Mouse (Mus musculus): ENCODE measurements at regions not wholly inside any gene's neighbourhood (a gene's known extent, or its start where the extent isn't known, plus 50 kb on each side); places are given as distances from the start of the nearest gene placed in this dataset.
A peak's percentile ranks its signal among the peaks of the same experiment; 100 is the strongest.

- Histone ChIP-seq H3K27me3 (ENCODE audit: insufficient read depth, poor library complexity, severe bottlenecking) (no peaks in the 10 kb centered on the region), H3K9me3 (no peaks in the 10 kb centered on the region), H3K27ac (peak overlapping the region; percentile 25; the same call in 1 of the 2 replicates), H3K4me3 (no peak overlapping the region; the same call in 1 of the 2 replicates), H3K36me3 (no peaks in the 10 kb centered on the region), H3K4me1 (replicated peaks) (peaks cover 20% of the 10 kb centered on the region)
- peak; percentile 38 for DNase-seq (ENCODE audit: low spot score)
- WGBS: 62% methylated on average over 11 of the region's 11 CpGs
These were observed 255.9 kb downstream of the Lmo4 start for GRCm38 (mm10) chr3:143949026-143949637.

- 83% methylated on average over 3 of the region's 3 CpGs for WGBS
These were observed 257.1 kb downstream of the Lmo4 start for GRCm38 (mm10) chr3:143947938-143948267.

GRCm38 (mm10) chr3:143947079-143947937, 257.7 kb downstream of the Lmo4 start:
- Histone ChIP-seq H3K36me3 (no peaks in the 10 kb centered on the region), H3K4me3 (no peak overlapping the region), H3K9me3 (no peaks in the 10 kb centered on the region), H3K27ac (no peak overlapping the region), H3K4me1 (replicated peaks) (peaks cover 20% of the 10 kb centered on the region), H3K27me3 (ENCODE audit: insufficient read depth, poor library complexity, severe bottlenecking) (no peaks in the 10 kb centered on the region)
- WGBS: 50% methylated on average over 11 of the region's 11 CpGs
- DNase-seq (ENCODE audit: low spot score): no peak

More at GRCm38 (mm10) chr3:143947938-143948267, 257.1 kb downstream of the Lmo4 start:
- Histone ChIP-seq H3K9me3 (no peaks in the 10 kb centered on the region), H3K4me3 (no peak overlapping the region), H3K4me1 (replicated peaks) (peaks cover 20% of the 10 kb centered on the region), H3K36me3 (no peaks in the 10 kb centered on the region), H3K27me3 (ENCODE audit: insufficient read depth, poor library complexity, severe bottlenecking) (no peaks in the 10 kb centered on the region), H3K27ac (no peak overlapping the region)
- DNase-seq (ENCODE audit: low spot score): no peak

GRCm38 (mm10) chr3:143939068-143939709, 265.8 kb downstream of the Lmo4 start:
- Histone ChIP-seq H3K27me3 (ENCODE audit: insufficient read depth, poor library complexity, severe bottlenecking) (no peaks in the 10 kb centered on the region), H3K27ac (no peak overlapping the region), H3K36me3 (no peaks in the 10 kb centered on the region), H3K9me3 (no peaks in the 10 kb centered on the region), H3K4me1 (replicated peaks) (no peaks in the 10 kb centered on the region), H3K4me3 (no peak overlapping the region)
- whole genome bisulfite sequencing: 88% methylated on average over 3 of the region's 3 CpGs
- no peak for DNase-seq (ENCODE audit: low spot score)

GRCm38 (mm10) chr3:143925322-143925721, 279.7 kb downstream of the Lmo4 start:
- no peak overlapping the region for H3K4me3 ChIP-seq
- no peak for DNase-seq (ENCODE audit: low spot score)
- H3K27me3 ChIP-seq (ENCODE audit: insufficient read depth, poor library complexity, severe bottlenecking): no peaks in the 10 kb centered on the region
- no peak overlapping the region for H3K27ac ChIP-seq
- no peaks in the 10 kb centered on the region for H3K9me3 ChIP-seq
- H3K36me3 ChIP-seq: no peaks in the 10 kb centered on the region
- WGBS: 49% methylated on average over 6 of the region's 6 CpGs
- H3K4me1 ChIP-seq (replicated peaks): no peaks in the 10 kb centered on the region

- no peak overlapping the region for H3K27ac ChIP-seq
- H3K27me3 ChIP-seq (ENCODE audit: insufficient read depth, poor library complexity, severe bottlenecking): no peaks in the 10 kb centered on the region
- WGBS: 98% methylated on average over 1 of the region's 1 CpGs
- no peak overlapping the region for H3K4me3 ChIP-seq
- no peaks in the 10 kb centered on the region for H3K9me3 ChIP-seq
- H3K4me1 ChIP-seq (replicated peaks): no peaks in the 10 kb centered on the region
- H3K36me3 ChIP-seq: no peaks in the 10 kb centered on the region
- no peak for DNase-seq (ENCODE audit: low spot score)
These were observed 285.3 kb downstream of the Lmo4 start for GRCm38 (mm10) chr3:143919744-143920143.

- H3K9me3 ChIP-seq: no peaks in the 10 kb centered on the region
- H3K4me1 ChIP-seq (replicated peaks): no peaks in the 10 kb centered on the region
- H3K27ac ChIP-seq: no peak overlapping the region
- 50% methylated on average over 6 of the region's 6 CpGs for WGBS
- DNase-seq (ENCODE audit: low spot score): no peak
- no peaks in the 10 kb centered on the region for H3K27me3 ChIP-seq (ENCODE audit: insufficient read depth, poor library complexity, severe bottlenecking)
- no peaks in the 10 kb centered on the region for H3K36me3 ChIP-seq
- no peak overlapping the region for H3K4me3 ChIP-seq
These were observed 290.4 kb downstream of the Lmo4 start for GRCm38 (mm10) chr3:143914341-143915217.

GRCm38 (mm10) chr3:143913044-143913574, 291.9 kb downstream of the Lmo4 start:
- DNase-seq (ENCODE audit: low spot score): no peak
- Histone ChIP-seq H3K4me3 (no peak overlapping the region), H3K36me3 (no peaks in the 10 kb centered on the region), H3K9me3 (no peaks in the 10 kb centered on the region), H3K27ac (no peak overlapping the region), H3K27me3 (ENCODE audit: insufficient read depth, poor library complexity, severe bottlenecking) (no peaks in the 10 kb centered on the region), H3K4me1 (replicated peaks) (no peaks in the 10 kb centered on the region)
- whole genome bisulfite sequencing: 79% methylated on average over 3 of the region's 3 CpGs

- H3K27ac ChIP-seq: no peak overlapping the region
- H3K4me3 ChIP-seq: no peak overlapping the region
- H3K27me3 ChIP-seq (ENCODE audit: insufficient read depth, poor library complexity, severe bottlenecking): no peaks in the 10 kb centered on the region
- WGBS: 83% methylated on average over 6 of the region's 6 CpGs
- no peaks in the 10 kb centered on the region for H3K36me3 ChIP-seq
- H3K9me3 ChIP-seq: no peaks in the 10 kb centered on the region
- DNase-seq (ENCODE audit: low spot score): no peak
- no peaks in the 10 kb centered on the region for H3K4me1 ChIP-seq (replicated peaks)
These were observed 292.6 kb downstream of the Lmo4 start for GRCm38 (mm10) chr3:143912433-143912832.

- Histone ChIP-seq H3K4me3 (no peak overlapping the region), H3K27ac (no peak overlapping the region), H3K36me3 (no peaks in the 10 kb centered on the region), H3K27me3 (ENCODE audit: insufficient read depth, poor library complexity, severe bottlenecking) (no peaks in the 10 kb centered on the region), H3K9me3 (no peaks in the 10 kb centered on the region), H3K4me1 (replicated peaks) (no peaks in the 10 kb centered on the region)
- WGBS: 83% methylated on average over 6 of the region's 6 CpGs
- no peak for DNase-seq (ENCODE audit: low spot score)
These were observed 295.7 kb downstream of the Lmo4 start for GRCm38 (mm10) chr3:143909341-143909740.

GRCm38 (mm10) chr3:143903421-143903820, 301.6 kb downstream of the Lmo4 start:
- 84% methylated on average over 2 of the region's 2 CpGs for WGBS
- no peak for DNase-seq (ENCODE audit: low spot score)
- no peak overlapping the region for H3K4me3 ChIP-seq
- H3K27me3 ChIP-seq (ENCODE audit: insufficient read depth, poor library complexity, severe bottlenecking): no peaks in the 10 kb centered on the region
- no peaks in the 10 kb centered on the region for H3K9me3 ChIP-seq
- no peak overlapping the region for H3K27ac ChIP-seq
- H3K4me1 ChIP-seq (replicated peaks): no peaks in the 10 kb centered on the region
- H3K36me3 ChIP-seq: no peaks in the 10 kb centered on the region

- 90% methylated on average over 2 of the region's 2 CpGs for WGBS
- Histone ChIP-seq H3K27ac (no peak overlapping the region), H3K9me3 (no peaks in the 10 kb centered on the region), H3K4me1 (replicated peaks) (no peaks in the 10 kb centered on the region), H3K4me3 (no peak overlapping the region), H3K27me3 (ENCODE audit: insufficient read depth, poor library complexity, severe bottlenecking) (no peaks in the 10 kb centered on the region), H3K36me3 (no peaks in the 10 kb centered on the region)
- no peak for DNase-seq (ENCODE audit: low spot score)
These were observed 324.2 kb downstream of the Lmo4 start for GRCm38 (mm10) chr3:143880813-143881212.

Data from hindbrain, embryonic 10.5 days (tissue).